Mouse (Mus musculus) testis, adult 2 months (tissue): Measurements from ENCODE around the gene Mgrn1.

Source experiments
- CTCF ChIP-seq: fragments of 200-500 bp; IDR thresholded peaks from 2 replicates; pipeline ENCODE4 v1.5.1; 2012; ENCODE audit warnings: low read depth, mild to moderate bottlenecking, inconsistent platforms, low read length, moderate library complexity; ENCODE audit not compliant: control insufficient read depth, insufficient read depth, insufficient replicate concordance
- POLR2A ChIP-seq: fragments of 200-500 bp; IDR thresholded peaks from 2 replicates; pipeline ENCODE4 v1.6.1; 2012; ENCODE audit warnings: low read depth, mild to moderate bottlenecking, inconsistent platforms, low read length, moderate library complexity; ENCODE audit not compliant: control insufficient read depth

GRCm38 (mm10) chr16:4877195-4877594 is 8.9 kb upstream of the Mgrn1 start:
- TF ChIP-seq POLR2A, result no peak
- TF ChIP-seq CTCF, result no peak
